Mouse (Mus musculus) cerebellum, postnatal 14 days (tissue): Measurements from ENCODE around the gene Pja2.
"Not testable (repeated sequence)": the region's sequence is repeated elsewhere in the genome, so short reads cannot be mapped to it uniquely, and the experiment has no call there.

ENCODE experiments used
- DNase-seq, 2 experiments: peaks; one replicate each; pipeline ENCODE4 v3.0.0; 2021; ENCODE audit warnings: mixed read lengths in 2 of 2

Pja2 gene

DNA sequence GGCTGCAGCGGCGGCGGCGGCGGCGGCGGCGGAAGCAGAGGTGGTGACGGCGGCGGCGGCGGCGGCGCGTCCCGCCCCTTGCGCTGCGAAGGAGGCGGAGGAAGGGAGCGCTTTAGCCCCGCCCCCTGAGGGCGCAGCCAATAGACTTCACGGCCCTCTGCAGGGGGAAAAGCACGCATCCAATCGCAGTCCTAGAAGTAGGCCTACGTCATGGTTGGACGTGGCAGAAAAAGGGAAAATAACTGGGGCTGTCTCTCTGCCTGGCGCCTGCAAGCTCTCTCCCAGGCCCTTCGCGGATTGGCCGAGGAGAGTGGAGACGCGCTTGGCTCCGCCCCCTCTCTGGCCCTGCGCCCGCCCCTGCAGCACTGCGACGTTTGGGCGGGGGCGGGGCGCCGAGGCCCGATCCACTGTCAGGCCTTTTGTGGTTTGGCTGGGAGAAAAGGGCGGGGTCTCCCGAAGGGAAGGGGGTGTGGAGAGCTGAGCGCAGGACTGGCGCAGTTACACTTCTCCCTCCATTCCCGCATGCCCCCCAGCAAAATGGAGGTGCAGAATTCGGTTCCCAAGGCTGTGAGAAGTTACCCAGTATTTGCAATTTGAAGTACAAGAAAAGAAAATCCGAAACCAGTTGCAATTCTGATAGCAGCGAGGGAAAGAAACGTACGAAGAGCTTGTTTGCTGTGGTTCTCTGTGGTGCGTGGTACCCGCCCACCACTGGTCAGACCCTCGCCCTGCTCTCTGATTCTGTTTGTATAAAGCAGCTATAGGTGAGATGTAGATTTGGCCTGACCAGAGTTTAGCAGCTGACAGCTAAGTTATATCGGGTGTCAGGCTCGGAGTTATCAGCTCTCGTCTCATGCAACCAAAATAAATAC, at the start of gene Pja2:
Gene Pja2, minus strand, starts transcription at position 19 of the 872 bp plus-strand sequence.
- peak; percentile 100 for DNase-seq

GRCm38 (mm10) chr17:64375327-64375726, 43.6 kb upstream of the Pja2 start:
- peak; percentile 87 for DNase-seq

- DNase-seq: peak; percentile 68 to 81
These were observed 32.0 kb upstream of the Pja2 start for GRCm38 (mm10) chr17:64363694-64364093.

GRCm38 (mm10) chr17:64362570-64362969, 30.9 kb upstream of the Pja2 start:
- peak in 1 of 2 experiments; percentile 28 for DNase-seq

GRCm38 (mm10) chr17:64361911-64362425, 30.3 kb upstream of the Pja2 start:
- DNase-seq: peak; percentile 19 to 67

- no peak for DNase-seq
These were observed 22.2 kb upstream of the Pja2 start for GRCm38 (mm10) chr17:64353940-64354339.

DNA sequence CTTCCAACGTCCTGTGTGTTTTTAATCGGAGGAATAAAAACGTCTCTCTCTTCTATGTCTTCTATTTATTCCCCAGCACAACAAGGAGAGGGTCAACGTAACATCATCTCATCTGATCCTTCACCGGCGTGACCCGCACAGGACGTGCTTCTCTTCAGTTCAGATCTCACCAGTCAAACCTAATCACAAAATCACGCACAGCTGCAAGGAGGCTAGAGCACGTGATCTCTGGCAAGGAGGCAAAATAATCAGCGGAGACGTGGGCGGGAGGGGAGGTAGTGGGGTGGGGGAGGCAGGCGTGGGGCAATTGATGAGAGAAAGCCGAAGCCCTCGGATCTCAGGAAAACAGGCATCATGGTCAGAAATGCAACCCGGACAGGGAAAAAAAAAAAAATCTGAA, 14.4 kb upstream of the Pja2 start:
- no peak for DNase-seq

- no peak for DNase-seq
These were observed 13.0 kb upstream of the Pja2 start for GRCm38 (mm10) chr17:64344576-64345172.

DNA sequence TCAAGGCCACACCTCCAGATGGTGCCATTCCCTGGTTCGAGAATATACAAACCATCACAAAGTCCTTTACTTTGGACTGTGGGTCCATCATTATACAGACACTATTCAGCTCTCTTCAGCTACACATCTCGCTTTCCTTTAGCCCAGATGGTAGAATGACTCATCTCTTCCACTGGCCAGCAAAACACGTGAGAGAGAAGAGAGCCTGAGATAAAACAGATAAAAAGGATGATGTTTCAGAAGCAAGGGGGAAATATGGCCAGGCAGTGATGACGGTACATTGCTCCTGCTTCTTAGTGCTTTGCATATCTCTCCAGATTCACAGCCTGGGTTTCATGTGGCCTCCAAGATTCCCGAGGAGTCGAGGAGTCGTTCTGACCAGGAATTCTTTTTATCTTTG, 10.0 kb upstream of the Pja2 start:
- no peak for DNase-seq

- no peak for DNase-seq
These were observed 8.0 kb upstream of the Pja2 start for GRCm38 (mm10) chr17:64339752-64340151.

GRCm38 (mm10) chr17:64337220-64337619, 5.5 kb upstream of the Pja2 start:
- DNase-seq: peak; percentile 68 to 76

DNA sequence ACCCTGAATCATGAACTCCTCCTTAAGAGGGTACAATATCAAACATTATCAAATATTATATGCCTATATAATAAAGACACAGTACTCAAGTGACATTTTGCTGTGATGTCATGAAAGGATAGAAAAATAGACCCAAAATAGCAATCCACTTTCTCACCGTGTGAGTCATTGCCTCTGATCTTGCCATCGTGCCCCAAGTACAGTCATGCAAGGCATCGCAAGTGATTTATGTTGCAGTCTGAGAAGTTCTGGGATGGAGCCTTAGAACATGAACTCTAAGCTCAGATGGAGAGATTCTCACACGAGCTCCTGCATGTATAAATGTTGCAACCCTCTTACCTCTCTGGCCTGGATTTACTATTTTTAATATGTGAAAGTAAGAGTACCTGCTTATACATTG, 2.2 kb upstream of the Pja2 start:
- no peak for DNase-seq

DNA sequence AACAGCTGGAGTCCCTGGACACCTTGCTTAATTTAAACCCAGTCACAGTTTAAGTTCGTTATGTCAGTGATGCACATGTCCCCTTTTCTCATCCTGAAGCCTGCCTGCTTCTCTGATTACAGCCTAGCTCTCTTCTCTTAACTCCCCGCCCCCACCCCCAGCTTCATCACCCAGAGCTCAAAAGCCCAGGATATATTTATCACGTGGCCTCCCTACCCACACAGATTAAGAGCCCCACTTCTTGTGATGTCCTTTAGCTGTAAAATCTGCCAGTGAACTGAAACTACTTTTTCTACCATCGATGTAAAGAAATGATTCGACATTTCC, 1.0 kb upstream of the Pja2 start:
- no peak for DNase-seq

DNA sequence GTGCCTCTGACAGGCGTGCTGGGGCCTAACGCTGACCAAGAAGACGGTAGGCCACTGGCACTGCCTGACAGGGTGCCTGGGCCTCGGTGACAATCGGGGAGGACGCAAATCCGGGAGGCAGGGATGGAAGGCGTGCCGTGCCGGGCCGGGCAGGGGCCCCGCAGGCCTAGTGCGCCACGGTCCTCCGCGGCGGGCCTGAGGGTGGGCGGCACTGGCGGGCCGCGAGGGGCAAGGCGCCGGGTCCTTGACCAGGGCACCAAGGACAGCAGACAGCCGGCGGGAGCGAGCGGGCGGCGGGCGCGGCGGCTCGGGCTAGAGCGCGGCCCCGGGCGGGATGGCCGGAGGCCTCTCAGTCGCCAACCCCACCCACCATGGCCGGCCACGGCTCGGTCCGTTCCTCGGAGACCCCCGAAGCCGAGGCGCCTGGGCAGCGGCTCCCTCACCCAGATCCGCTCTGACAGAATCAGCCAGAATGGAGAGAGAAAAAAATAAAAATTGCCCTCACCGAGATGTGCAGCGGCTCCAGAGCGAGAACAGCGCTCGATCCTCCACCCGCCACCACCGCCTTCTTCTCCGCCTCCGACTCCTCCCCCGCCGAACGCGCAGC, 322 bp downstream of the Pja2 start:
- no peak for DNase-seq

DNA sequence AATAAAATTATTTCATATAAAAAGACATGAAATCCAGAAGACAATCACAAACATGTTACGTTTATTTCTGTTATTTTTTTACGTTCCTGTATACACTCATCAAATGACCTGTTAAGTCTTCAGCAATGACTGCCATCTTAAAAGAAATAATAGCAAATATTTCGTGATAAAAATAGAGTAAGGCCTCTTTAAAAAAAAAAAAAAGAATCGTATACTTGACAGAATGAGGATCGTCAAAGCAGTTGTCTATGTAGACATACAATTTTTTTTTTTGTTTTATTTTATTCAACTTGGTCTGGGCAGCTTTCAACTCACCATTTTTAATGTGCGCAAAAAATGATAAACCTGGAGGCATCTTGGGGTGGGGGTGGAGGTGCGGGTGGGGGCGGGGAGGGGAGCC, 831 bp downstream of the Pja2 start:
- DNase-seq: no peak

- DNase-seq: no peak
These were observed 7.2 kb downstream of the Pja2 start for GRCm38 (mm10) chr17:64324556-64324955.

DNA sequence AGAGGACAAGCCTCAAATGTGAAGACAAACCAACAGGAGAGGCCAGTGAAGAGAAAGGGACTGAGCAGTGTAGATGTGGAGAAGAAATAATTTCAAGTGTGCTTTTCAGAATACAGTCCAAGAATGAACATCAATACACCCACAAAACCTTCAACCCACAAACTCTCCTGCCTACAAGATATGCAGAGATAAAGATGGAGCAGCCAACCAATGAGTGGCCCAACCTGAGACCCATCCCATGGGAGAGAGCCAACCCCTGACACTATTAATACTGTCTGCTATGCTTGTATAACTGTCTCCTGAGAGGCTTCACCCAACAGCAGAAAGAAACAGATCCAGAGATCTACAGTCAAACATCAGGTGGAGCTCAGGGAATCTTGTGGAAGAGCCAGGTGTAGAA, 16.3 kb downstream of the Pja2 start:
- no peak for DNase-seq

DNA sequence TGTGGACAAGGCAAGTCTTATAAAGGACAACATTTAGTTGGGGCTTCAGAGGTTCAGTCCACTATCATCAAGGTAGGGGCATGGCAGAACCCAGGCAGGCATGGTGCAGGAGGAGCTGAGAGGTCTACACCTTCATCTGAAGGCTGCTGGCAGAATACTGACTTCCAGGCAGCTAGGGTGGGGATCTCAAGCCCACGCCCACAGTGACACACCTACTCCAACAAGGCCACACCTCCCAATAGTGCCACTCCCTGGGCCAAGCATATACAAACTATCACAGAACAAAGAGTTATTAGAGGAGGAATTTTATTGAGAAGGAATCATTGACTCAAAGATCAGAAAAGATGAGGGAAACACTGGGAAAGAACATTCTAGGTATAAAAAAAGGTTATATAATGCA, 17.2 kb downstream of the Pja2 start:
- DNase-seq: not testable (repeated sequence)

DNA sequence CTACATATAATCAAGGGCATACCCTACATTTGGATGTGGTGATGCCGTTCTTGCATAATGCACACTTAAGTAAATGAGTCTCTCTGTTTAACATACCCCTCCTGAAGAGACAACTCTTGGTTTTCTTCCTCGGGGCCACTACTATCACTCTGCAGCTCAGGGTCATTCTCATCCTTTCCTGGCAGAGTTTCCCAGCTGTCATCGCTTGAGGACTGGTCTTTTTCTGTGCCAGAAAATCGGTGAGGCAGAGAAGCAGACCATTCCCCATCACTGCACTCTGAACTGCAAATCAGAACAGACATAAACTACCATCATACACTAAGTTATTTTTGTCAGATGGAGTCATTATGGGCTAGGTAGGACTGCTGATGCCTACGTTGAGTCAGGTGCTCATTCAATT, 34.1 kb downstream of the Pja2 start:
- DNase-seq: peak; percentile 37 to 52

DNA sequence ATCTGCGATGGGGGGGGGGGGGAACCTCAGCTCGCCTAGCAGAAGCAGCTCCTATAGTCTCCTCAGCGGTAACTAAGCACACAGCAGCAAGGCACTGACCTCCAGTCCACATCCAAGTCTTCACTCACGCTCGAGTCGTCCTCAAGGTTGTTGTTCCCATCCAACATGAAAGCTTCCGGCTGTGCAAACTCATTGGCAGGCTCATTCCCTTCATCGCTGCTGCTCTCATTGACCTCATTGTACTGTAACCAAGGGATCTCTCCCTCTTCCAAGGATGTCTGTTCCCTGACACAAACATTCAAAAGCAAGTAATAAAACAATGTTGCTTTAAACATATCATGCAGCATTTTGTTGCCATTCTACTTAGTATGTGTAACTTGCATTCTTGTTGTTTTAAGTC, 39.0 kb downstream of the Pja2 start:
- DNase-seq: peak in 1 of 2 experiments; percentile 29

DNA sequence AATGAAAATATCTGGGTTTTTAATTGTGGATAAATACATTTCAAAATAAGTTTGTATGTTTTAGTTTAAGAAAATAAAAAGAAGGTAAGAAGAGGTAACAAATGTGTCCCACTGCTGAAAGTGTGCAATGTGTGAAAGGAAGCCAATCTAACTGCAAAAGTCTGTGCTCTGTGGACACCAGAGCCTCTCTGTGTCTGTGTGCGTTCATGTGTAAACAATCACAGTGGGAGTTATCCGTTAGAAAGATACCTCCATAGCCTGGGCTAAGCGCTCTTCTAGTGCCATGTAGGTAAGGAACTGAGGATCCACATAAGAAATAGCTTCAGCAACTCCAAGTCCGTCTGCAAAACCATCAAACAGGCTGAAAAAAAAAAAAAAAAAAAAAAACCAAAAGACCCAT, 42.0 kb downstream of the Pja2 start:
- DNase-seq: peak in 1 of 2 experiments; percentile 53

- DNase-seq: peak in 1 of 2 experiments; percentile 28
These were observed 43.7 kb downstream of the Pja2 start for GRCm38 (mm10) chr17:64288000-64288399.

DNA sequence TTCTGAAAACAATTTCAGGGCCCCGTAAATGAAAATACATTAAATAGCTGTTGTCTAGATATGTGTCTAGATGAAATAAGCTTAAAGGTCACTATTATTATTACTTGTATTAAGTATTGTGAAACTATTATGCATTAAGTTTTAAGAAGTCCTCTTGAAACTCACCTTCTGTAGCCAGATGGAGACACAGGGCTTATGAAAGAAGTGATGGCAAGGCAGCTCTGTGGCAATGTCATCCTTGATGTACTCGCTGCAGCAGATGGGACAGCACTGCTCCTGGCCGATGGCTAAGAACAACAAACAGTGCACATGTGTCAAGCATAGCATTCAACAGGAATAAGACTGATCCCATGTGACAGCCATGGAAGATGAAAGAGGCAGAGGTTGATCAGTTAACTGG, 44.9 kb downstream of the Pja2 start:
- DNase-seq: no peak

- DNase-seq: not testable (repeated sequence)
These were observed 50.3 kb downstream of the Pja2 start for GRCm38 (mm10) chr17:64281368-64281767.
